Mouse (Mus musculus) heart, embryonic 10.5 days (tissue): ENCODE data around the gene Amn1. TPM values are rescaled to one million over a fixed set of nuclear protein-coding genes. Genes with fewer than 3 reads are reported as not detected.
"Not testable (repeated sequence)": the region's sequence is repeated elsewhere in the genome, so short reads cannot be mapped to it uniquely, and the experiment has no call there.

ENCODE experiments used
- DNase-seq: peaks from one replicate; pipeline ENCODE4 v3.0.0-alpha.2; 2017; ENCODE audit warnings: low spot score
- H3K27ac ChIP-seq: fragments of 300-500 bp; sonication (generic); 2 replicates; pipeline ENCODE4 v1.5.1; 2016; ENCODE audit warnings: mild to moderate bottlenecking
- H3K27me3 ChIP-seq: fragments of 300-500 bp; sonication (generic); 2 replicates; pipeline ENCODE4 v1.6.1; 2016; ENCODE audit warnings: mild to moderate bottlenecking; ENCODE audit not compliant: poor library complexity, insufficient read depth, severe bottlenecking
- H3K36me3 ChIP-seq: fragments of 300-500 bp; sonication (generic); 2 replicates; pipeline ENCODE4 v1.6.1; 2016; ENCODE audit warnings: mild to moderate bottlenecking, moderate library complexity
- H3K4me1 ChIP-seq: fragments of 300-500 bp; sonication (generic); 2 replicates; pipeline ENCODE4 v1.6.1; 2016; ENCODE audit warnings: mild to moderate bottlenecking
- H3K4me3 ChIP-seq: fragments of 300-500 bp; sonication (generic); 2 replicates; pipeline ENCODE4 v1.5.1; 2016; ENCODE audit warnings: mild to moderate bottlenecking, moderate library complexity
- H3K9me3 ChIP-seq: fragments of 300-500 bp; sonication (generic); 2 replicates; pipeline ENCODE4 v1.6.1; 2016; ENCODE audit warnings: mild to moderate bottlenecking, moderate library complexity
- WGBS: fragments of 180-500 bp; shearing (Covaris S2); methylation state at CpG from one replicate; pipeline ENCODE4 v1.1.7; 2016; 5-methylcytosine and 5-hydroxymethylcytosine counted together
- polyA plus RNA-seq: library from polyadenylated mRNA; unstranded; fragments of >200 nt; fragmentation: Nextera tagmentation; extraction: Ambion mirVana; gene quantifications from 2 replicates; pipeline ENCODE4 v1.2.1, GENCODE M21; 2016

The Amn1 gene
- 23.5 and 33.1 TPM in 2 replicates for polyA plus RNA-seq

- Histone ChIP-seq H3K27ac (peak within 1 kb of the TSS; percentile 99), H3K4me3 (peak within 1 kb of the TSS; percentile 85), H3K27me3 (no peaks in the 10 kb centered on the region), H3K9me3 (no peaks in the 10 kb centered on the region), H3K36me3 (peaks cover 15% of the 10 kb centered on the region), H3K4me1 (peaks cover 6% of the 10 kb centered on the region; the same call in 1 of the 2 replicates)
- 1% methylated on average over 34 of the region's 34 CpGs for WGBS
- peak; percentile 99 for DNase-seq
These were observed at the start of gene Amn1 for GRCm38 (mm10) chr6:149188041-149188924. Amn1 (minus strand) TSS chr6:149188712.

DNA sequence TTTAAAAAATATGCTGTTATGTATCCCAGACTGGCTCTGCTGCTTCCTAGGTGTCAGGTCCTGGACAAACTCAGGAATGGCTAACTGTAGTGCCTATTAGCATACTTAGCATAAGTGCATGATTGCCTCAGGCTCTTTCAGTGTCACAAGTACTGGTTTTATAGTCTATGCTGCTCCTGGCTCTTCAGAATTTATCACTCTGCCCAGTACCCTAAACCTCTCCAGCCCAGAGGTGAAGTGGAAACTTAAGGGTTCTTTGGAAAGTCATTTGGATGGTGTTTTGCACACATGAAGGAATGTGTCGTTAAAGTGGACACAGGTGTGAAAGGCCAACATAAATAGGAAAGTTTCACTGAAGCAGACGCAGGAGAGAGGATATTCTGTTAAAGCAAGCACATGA, 48.3 kb upstream of the Amn1 start:
- H3K4me1 ChIP-seq, result peaks cover 8% of the 10 kb centered on the region; the same call in 1 of the 2 replicates
- H3K9me3 ChIP-seq, result no peaks in the 10 kb centered on the region
- H3K36me3 ChIP-seq, result no peaks in the 10 kb centered on the region
- WGBS, result 83% methylated on average over 2 of the region's 2 CpGs
- H3K27me3 ChIP-seq, result no peaks in the 10 kb centered on the region
- H3K27ac ChIP-seq, result no peak overlapping the region
- no peak for DNase-seq
- H3K4me3 ChIP-seq, result no peak overlapping the region

GRCm38 (mm10) chr6:149233918-149234317, 45.4 kb upstream of the Amn1 start:
- H3K27me3 ChIP-seq, result no peaks in the 10 kb centered on the region
- no peak overlapping the region for H3K4me3 ChIP-seq
- H3K4me1 ChIP-seq, result peaks cover 8% of the 10 kb centered on the region; the same call in 1 of the 2 replicates
- H3K36me3 ChIP-seq, result no peaks in the 10 kb centered on the region
- 68% methylated on average over 3 of the region's 3 CpGs for WGBS
- H3K9me3 ChIP-seq, result no peaks in the 10 kb centered on the region
- H3K27ac ChIP-seq, result no peak overlapping the region
- DNase-seq, result no peak

DNA sequence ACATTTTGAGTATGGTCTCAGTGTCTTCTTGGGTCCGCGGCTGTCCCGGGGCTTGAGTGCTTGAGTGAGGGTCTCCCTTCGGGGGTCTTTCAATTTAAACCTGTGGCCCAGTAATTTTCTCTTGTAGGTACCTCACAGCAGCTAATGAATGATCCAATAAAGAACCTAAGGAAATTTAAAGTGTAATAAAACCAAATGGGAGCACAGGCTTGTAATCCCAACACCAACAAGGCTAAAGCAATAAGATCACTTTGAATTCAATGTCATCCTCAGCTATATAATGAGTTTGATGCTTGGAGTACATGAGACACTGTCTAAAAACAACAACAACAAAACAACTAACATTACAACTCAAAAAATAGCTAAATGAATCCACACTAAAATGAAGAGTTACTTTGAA, 36.2 kb upstream of the Amn1 start:
- Histone ChIP-seq H3K4me1 (no peaks in the 10 kb centered on the region), H3K27ac (no peak overlapping the region), H3K4me3 (no peak overlapping the region), H3K27me3 (no peaks in the 10 kb centered on the region), H3K36me3 (no peaks in the 10 kb centered on the region), H3K9me3 (no peaks in the 10 kb centered on the region)
- WGBS, result 85% methylated on average over 4 of the region's 4 CpGs
- DNase-seq, result no peak

- Histone ChIP-seq H3K4me1 (no peaks in the 10 kb centered on the region), H3K9me3 (no peaks in the 10 kb centered on the region), H3K27me3 (no peaks in the 10 kb centered on the region), H3K36me3 (no peaks in the 10 kb centered on the region), H3K4me3 (no peak overlapping the region), H3K27ac (no peak overlapping the region)
- DNase-seq, result no peak
These were observed 32.8 kb upstream of the Amn1 start for GRCm38 (mm10) chr6:149221296-149221695.

DNA sequence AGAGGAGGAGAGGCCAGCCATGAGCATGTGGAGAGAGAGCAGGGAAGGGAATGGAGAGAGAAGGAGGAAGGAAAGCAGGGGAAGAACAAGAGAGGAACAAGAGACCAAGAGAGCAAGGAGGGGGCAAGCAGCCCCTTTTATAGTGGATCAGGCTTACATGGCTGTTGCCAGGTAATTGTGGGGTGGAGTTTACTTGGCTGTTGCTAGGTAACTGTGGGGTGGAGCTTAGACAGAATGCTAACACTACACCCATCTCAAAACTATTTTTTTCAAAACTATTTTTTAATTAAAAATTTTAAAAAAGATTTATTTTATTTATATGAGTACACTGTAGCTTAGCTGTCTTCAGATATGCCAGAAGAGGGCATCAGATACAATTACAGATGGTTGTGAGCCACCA, 10.1 kb upstream of the Amn1 start:
- H3K27me3 ChIP-seq, result no peaks in the 10 kb centered on the region
- no peaks in the 10 kb centered on the region for H3K4me1 ChIP-seq
- H3K4me3 ChIP-seq, result no peak overlapping the region
- no peak overlapping the region for H3K27ac ChIP-seq
- H3K36me3 ChIP-seq, result no peaks in the 10 kb centered on the region
- no peak for DNase-seq
- no peaks in the 10 kb centered on the region for H3K9me3 ChIP-seq

GRCm38 (mm10) chr6:149197116-149197515, 8.6 kb upstream of the Amn1 start:
- Histone ChIP-seq H3K9me3 (no peaks in the 10 kb centered on the region), H3K4me3 (no peak overlapping the region), H3K4me1 (no peaks in the 10 kb centered on the region), H3K27me3 (no peaks in the 10 kb centered on the region), H3K36me3 (no peaks in the 10 kb centered on the region), H3K27ac (no peak overlapping the region)
- 72% methylated on average over 3 of the region's 3 CpGs for WGBS
- no peak for DNase-seq

GRCm38 (mm10) chr6:149193276-149193905, 4.9 kb upstream of the Amn1 start:
- WGBS, result 63% methylated on average over 5 of the region's 5 CpGs
- peak; percentile 90 for DNase-seq

DNA sequence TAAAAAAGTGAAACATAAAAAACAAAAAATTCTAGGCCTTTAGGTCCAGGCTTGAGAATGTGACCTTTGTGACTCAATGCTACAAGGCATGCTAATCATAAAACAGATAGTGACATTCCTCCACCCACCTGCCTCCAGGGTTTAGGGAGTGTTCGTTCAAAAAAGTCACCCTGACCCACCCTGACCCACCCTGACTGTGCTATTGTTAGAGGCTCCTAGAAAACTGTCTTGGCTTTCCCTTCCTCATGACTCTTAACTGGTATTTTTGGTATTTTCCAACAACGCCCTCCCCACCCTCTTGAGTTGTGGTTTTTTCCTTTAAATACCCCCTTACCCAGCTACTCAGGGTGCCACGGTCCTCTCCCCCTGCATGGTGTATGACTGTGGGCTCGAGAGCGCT, 3.4 kb upstream of the Amn1 start:
- H3K36me3 ChIP-seq, H3K27ac ChIP-seq, H3K27me3 ChIP-seq, DNase-seq, H3K4me1 ChIP-seq, H3K4me3 ChIP-seq, H3K9me3 ChIP-seq: not testable (repeated sequence)
- WGBS, result 88% methylated on average over 5 of the region's 5 CpGs

More at GRCm38 (mm10) chr6:149193276-149193905, 4.9 kb upstream of the Amn1 start:
- Histone ChIP-seq H3K9me3 (no peaks in the 10 kb centered on the region), H3K27ac (no peak overlapping the region), H3K4me3 (no peak overlapping the region), H3K27me3 (no peaks in the 10 kb centered on the region), H3K36me3 (no peaks in the 10 kb centered on the region), H3K4me1 (no peaks in the 10 kb centered on the region)

DNA sequence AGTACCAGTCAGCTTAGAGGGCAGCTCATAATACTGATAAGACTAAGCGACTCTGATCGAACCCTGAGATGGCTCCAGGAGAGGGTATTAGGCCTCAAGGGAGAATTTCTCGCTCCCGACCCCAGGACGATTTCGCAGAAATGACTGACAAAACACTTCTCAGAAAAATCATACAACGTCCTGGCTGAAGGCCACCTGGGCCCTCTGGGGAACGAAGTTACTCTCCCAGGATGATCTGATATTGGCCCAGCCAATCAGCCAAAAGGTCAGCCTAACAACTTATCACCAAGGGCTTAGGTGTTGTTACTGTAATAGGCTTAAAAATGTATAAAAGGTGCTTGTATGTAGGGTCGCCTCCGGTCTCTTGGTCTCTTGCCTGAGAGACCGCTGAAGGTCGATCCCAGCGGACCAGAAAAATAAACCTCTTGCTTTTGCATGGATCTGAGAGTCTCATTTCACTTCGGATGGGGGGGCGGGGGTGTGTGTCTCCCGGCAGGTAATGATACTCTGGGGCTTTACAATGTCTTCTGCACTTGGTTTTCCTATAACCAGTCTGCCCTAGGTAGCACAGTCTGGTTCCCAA, 919 bp upstream of the Amn1 start:
- H3K9me3 ChIP-seq, result no peaks in the 10 kb centered on the region
- WGBS, result 90% methylated on average over 16 of the region's 16 CpGs

GRCm38 (mm10) chr6:149188925-149189257, 379 bp upstream of the Amn1 start:
- H3K27ac ChIP-seq, result peak overlapping the region; percentile 99
- WGBS, result 39% methylated on average over 8 of the region's 8 CpGs

More for the DNA sequence above, 919 bp upstream of the Amn1 start:
- Histone ChIP-seq H3K4me1 (peaks cover 6% of the 10 kb centered on the region; the same call in 1 of the 2 replicates), H3K36me3 (peaks cover 3% of the 10 kb centered on the region; the same call in 1 of the 2 replicates), H3K27me3 (no peaks in the 10 kb centered on the region), H3K27ac (no peak overlapping the region), H3K4me3 (no peak overlapping the region)
- no peak for DNase-seq

DNA sequence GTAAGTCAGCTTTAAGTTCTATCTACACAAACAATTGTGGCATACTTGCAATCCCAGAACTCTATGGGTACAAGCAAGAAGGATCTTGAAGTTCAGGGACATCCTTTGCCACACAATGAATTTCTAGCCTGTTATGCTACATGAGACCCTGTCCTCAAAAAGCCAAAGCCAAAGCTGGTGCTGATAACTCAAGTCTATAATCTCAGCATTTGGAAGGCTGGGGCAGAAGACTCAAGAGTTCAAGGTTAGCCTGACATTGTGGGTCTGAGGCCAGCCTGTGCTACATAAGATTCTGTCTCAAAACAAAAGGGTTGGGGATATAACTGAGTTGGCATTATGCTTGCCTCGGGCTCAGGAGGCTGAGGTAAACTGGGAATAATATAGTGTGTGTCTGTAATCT, 1.1 kb downstream of the Amn1 start:
- peak overlapping the region; percentile 85 for H3K4me3 ChIP-seq
- H3K36me3 ChIP-seq, result peaks cover 24% of the 10 kb centered on the region
- peak overlapping the region; percentile 99 for H3K27ac ChIP-seq
- no peak for DNase-seq
- H3K27me3 ChIP-seq, result no peaks in the 10 kb centered on the region
- peaks cover 6% of the 10 kb centered on the region; the same call in 1 of the 2 replicates for H3K4me1 ChIP-seq
- H3K9me3 ChIP-seq, result peaks cover 3% of the 10 kb centered on the region; the same call in 1 of the 2 replicates
- WGBS, result 67% methylated on average over 1 of the region's 1 CpGs

More at GRCm38 (mm10) chr6:149188925-149189257, 379 bp upstream of the Amn1 start:
- Histone ChIP-seq H3K36me3 (peaks cover 9% of the 10 kb centered on the region), H3K27me3 (no peaks in the 10 kb centered on the region), H3K9me3 (no peaks in the 10 kb centered on the region), H3K4me1 (peaks cover 6% of the 10 kb centered on the region; the same call in 1 of the 2 replicates), H3K4me3 (peak overlapping the region; percentile 85)
- DNase-seq, result no peak

- Histone ChIP-seq H3K4me1 (peaks cover 6% of the 10 kb centered on the region; the same call in 1 of the 2 replicates), H3K36me3 (peaks cover 57% of the 10 kb centered on the region), H3K27me3 (no peaks in the 10 kb centered on the region), H3K4me3 (no peak overlapping the region), H3K9me3 (peaks cover 5% of the 10 kb centered on the region; the same call in 1 of the 2 replicates), H3K27ac (no peak overlapping the region)
- 88% methylated on average over 1 of the region's 1 CpGs for WGBS
- no peak for DNase-seq
These were observed 4.5 kb downstream of the Amn1 start for GRCm38 (mm10) chr6:149184007-149184406.
